Mouse (Mus musculus) heart, embryonic 13.5 days (tissue): ENCODE measurements around the gene Spindoc. TPM values are rescaled to one million over a fixed set of nuclear protein-coding genes. Genes with fewer than 3 reads are reported as not detected.
A peak's percentile ranks its signal among the peaks of the same experiment; 100 is the strongest.

Experiments
- ATAC-seq: fragments of 200-750 bp; cut with Nextera tagmentation; 2 replicates; pipeline ENCODE4 v1.8.0; 2017; ENCODE audit warnings: moderate TSS enrichment; ENCODE audit not compliant: insufficient number of reproducible peaks, low FRiP score, low TSS enrichment; ENCODE audit errors: extremely low read depth
- H3K27ac ChIP-seq: fragments of 300-500 bp; sonication (generic); replicated peaks from 2 replicates; pipeline ENCODE4 v1.5.1; 2015; ENCODE audit warnings: moderate library complexity, mild to moderate bottlenecking, inconsistent platforms
- H3K27me3 ChIP-seq: fragments of 300-500 bp; sonication (generic); replicated peaks from 2 replicates; pipeline ENCODE4 v1.6.1; 2015; ENCODE audit warnings: mild to moderate bottlenecking, inconsistent platforms
- H3K36me3 ChIP-seq: fragments of 300-500 bp; sonication (generic); 2 replicates; pipeline ENCODE4 v1.6.1; 2015; ENCODE audit warnings: mild to moderate bottlenecking, inconsistent platforms
- H3K4me1 ChIP-seq: fragments of 300-500 bp; sonication (generic); 2 replicates; pipeline ENCODE4 v1.6.1; 2015; ENCODE audit warnings: inconsistent platforms
- H3K4me2 ChIP-seq: fragments of 300-500 bp; sonication (generic); 2 replicates; pipeline ENCODE4 v1.6.1; 2015; ENCODE audit warnings: inconsistent platforms, mild to moderate bottlenecking, moderate library complexity
- H3K4me3 ChIP-seq: fragments of 300-500 bp; sonication (generic); 2 replicates; pipeline ENCODE4 v1.5.1; 2015; ENCODE audit warnings: moderate library complexity, mild to moderate bottlenecking, inconsistent platforms
- H3K9ac ChIP-seq: fragments of 300-500 bp; sonication (generic); 2 replicates; pipeline ENCODE4 v1.6.1; 2015; ENCODE audit warnings: inconsistent platforms, mild to moderate bottlenecking, moderate library complexity
- H3K9me3 ChIP-seq: fragments of 300-500 bp; sonication (generic); 2 replicates; pipeline ENCODE4 v1.6.1; 2016; ENCODE audit warnings: inconsistent platforms
- WGBS: fragments of 180-500 bp; shearing (Covaris S2); methylation state at CpG from one replicate; pipeline ENCODE4 v1.1.7; 2015; ENCODE audit warnings: mixed read lengths; 5-methylcytosine and 5-hydroxymethylcytosine counted together
- polyA plus RNA-seq: library from polyadenylated mRNA; unstranded; fragments of >200 nt; fragmentation: Nextera tagmentation; extraction: Ambion mirVana; gene quantifications from 2 replicates; pipeline ENCODE4 v1.2.1, GENCODE M21; 2015

The Spindoc gene
- polyA plus RNA-seq, 1 experiment from 2014 or later: 18.8 TPM

DNA sequence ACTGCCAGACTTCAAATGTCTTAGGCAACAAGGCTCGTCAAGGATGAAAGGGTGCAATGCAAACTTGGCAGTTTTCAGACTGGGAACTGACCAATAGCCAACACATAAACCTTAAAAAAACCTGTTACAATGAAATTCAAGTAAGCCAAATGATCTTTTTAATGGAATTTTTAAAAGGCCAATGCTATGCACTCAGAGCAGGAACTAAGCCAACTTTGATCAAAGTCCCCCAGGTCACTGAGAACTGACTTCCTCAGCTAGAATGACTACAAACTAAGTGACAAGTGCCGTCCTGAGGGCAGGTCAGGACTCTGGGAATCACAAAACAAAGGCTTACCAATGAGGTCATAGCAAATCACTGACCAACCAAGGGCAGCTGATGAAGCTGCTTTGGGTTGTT lies 62.6 kb downstream of the Spindoc start:
- H3K27me3 ChIP-seq: no peaks in the 10 kb centered on the region
- H3K4me2 ChIP-seq: no peak overlapping the region
- ATAC-seq: no peak
- peaks cover 21% of the 10 kb centered on the region for H3K4me1 ChIP-seq
- no peaks in the 10 kb centered on the region for H3K9me3 ChIP-seq
- WGBS: 51% methylated on average over 2 of the region's 2 CpGs
- H3K4me3 ChIP-seq: no peak overlapping the region
- no peak overlapping the region for H3K9ac ChIP-seq
- H3K27ac ChIP-seq: no peak overlapping the region
- no peaks in the 10 kb centered on the region for H3K36me3 ChIP-seq

GRCm38 (mm10) chr19:7317716-7318115 lies 65.1 kb downstream of the Spindoc start:
- Histone ChIP-seq H3K27ac (no peak overlapping the region), H3K4me2 (no peak overlapping the region), H3K4me3 (no peak overlapping the region), H3K27me3 (no peaks in the 10 kb centered on the region), H3K9ac (no peak overlapping the region), H3K9me3 (no peaks in the 10 kb centered on the region), H3K36me3 (no peaks in the 10 kb centered on the region), H3K4me1 (peaks cover 43% of the 10 kb centered on the region)
- ATAC-seq: no peak
- WGBS: 82% methylated on average over 4 of the region's 4 CpGs

DNA sequence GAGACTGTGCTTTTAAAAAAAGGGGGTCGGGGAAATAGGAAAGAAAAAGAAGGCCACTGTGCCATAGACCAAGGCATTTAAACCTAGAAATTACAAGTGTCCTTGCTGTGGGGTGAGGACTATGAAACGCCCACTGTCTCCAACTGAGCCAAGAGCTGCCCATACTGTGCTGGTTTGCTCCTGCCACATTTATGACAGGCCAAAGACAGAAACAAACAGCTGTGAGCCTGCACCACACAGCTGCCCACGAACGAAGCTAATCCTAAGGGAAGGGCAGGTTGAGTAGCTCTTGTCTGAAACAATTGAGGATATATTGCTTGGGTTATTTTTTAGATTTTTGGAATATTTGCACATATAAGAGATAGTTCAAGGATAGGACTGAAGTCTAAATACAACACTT lies 66.0 kb downstream of the Spindoc start:
- no peak overlapping the region for H3K4me3 ChIP-seq
- no peaks in the 10 kb centered on the region for H3K36me3 ChIP-seq
- H3K9me3 ChIP-seq: no peaks in the 10 kb centered on the region
- no peaks in the 10 kb centered on the region for H3K27me3 ChIP-seq
- no peak overlapping the region for H3K27ac ChIP-seq
- H3K9ac ChIP-seq: no peak overlapping the region
- WGBS: 78% methylated on average over 4 of the region's 4 CpGs
- peaks cover 49% of the 10 kb centered on the region for H3K4me1 ChIP-seq
- ATAC-seq: no peak
- H3K4me2 ChIP-seq: no peak overlapping the region

DNA sequence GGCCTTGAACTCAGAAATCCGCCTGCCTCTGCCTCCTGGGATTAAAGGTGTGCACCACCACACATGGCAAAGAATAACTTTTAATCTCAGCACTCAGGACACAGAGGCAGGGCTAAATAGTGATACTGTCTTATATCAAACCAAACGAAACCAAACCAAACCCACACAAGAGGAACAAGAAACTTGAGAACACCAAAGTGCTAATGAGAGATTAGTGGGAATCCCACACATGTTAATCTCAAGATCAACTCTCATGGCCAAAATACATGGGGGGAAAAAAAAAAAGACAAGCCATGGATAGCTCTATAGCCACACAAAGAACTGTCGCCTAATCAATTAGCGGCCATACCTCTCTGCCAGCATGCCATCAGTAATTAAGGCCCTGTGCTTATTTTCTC lies 67.2 kb downstream of the Spindoc start:
- no peak overlapping the region for H3K4me3 ChIP-seq
- no peak overlapping the region for H3K27ac ChIP-seq
- no peak overlapping the region for H3K4me2 ChIP-seq
- peaks cover 59% of the 10 kb centered on the region for H3K4me1 ChIP-seq
- H3K27me3 ChIP-seq: no peaks in the 10 kb centered on the region
- H3K9ac ChIP-seq: no peak overlapping the region
- WGBS: 89% methylated on average over 4 of the region's 4 CpGs
- ATAC-seq: no peak
- H3K36me3 ChIP-seq: no peaks in the 10 kb centered on the region
- no peaks in the 10 kb centered on the region for H3K9me3 ChIP-seq

DNA sequence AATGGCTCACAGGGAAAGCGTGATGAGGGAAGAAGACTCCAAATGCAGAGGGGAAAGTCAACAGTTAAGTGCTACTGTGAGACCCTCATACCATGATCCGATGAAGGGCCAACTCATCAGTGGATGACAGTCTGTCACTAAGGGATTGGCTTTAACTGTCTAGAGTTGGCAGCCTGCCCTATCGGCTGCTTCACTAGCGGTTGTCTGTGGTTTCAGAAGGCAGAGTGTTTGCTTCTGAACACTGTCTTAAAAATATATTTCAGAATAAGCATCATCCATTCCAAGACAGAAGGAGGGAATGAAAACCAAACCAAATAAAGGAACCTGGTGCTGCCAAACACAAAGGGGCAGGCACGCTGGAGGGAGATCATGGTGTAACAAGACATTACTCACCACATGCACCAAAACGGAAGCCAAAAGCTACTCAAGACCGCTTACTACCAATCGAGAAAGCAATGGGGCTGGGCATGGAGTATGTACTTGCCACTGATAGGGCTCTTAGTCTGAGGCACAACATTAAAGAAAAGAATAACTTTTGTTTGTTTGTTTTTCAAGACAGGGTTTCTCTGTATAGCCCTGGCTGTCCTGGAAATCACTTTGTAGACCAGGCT lies 67.7 kb downstream of the Spindoc start:
- no peak overlapping the region for H3K27ac ChIP-seq
- no peaks in the 10 kb centered on the region for H3K27me3 ChIP-seq
- peak overlapping the region; percentile 28; the same call in 1 of the 2 replicates for H3K9ac ChIP-seq
- ATAC-seq: no peak
- H3K4me2 ChIP-seq: no peak overlapping the region
- WGBS: 59% methylated on average over 8 of the region's 8 CpGs
- H3K4me3 ChIP-seq: no peak overlapping the region
- no peaks in the 10 kb centered on the region for H3K36me3 ChIP-seq
- no peaks in the 10 kb centered on the region for H3K9me3 ChIP-seq
- peaks cover 61% of the 10 kb centered on the region for H3K4me1 ChIP-seq

DNA sequence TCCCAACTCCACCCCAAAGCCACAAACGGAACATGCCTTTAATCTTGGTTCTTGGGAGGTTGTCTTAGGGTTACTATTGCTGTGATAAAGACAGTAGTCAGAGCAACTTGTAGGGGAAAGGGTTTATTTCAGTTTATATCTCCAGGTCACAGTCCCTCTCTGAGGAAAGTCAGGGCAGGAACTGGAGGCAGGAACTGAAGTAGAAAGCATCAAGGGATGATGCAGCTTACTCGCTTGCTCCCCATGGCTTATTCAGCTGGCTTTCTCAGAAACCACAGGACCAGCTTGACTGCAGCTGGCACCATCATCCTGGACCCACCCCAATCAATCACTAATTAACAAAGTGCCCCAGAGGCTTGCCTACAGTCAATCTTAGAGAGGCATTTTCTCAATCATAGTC lies 69.1 kb downstream of the Spindoc start:
- Histone ChIP-seq H3K27ac (no peak overlapping the region), H3K27me3 (no peaks in the 10 kb centered on the region), H3K4me3 (no peak overlapping the region), H3K9ac (no peak overlapping the region), H3K36me3 (no peaks in the 10 kb centered on the region), H3K4me2 (no peak overlapping the region), H3K9me3 (no peaks in the 10 kb centered on the region), H3K4me1 (peaks cover 75% of the 10 kb centered on the region)
- ATAC-seq: no peak
- 74% methylated on average over 2 of the region's 2 CpGs for WGBS

- peak overlapping the region; percentile 71 for H3K9ac ChIP-seq
- peak; percentile 31; the same call in 1 of the 2 replicates for ATAC-seq
- peak overlapping the region; percentile 89 for H3K27ac ChIP-seq
- peaks cover 97% of the 10 kb centered on the region for H3K4me1 ChIP-seq
- peak overlapping the region; percentile 55 for H3K4me2 ChIP-seq
- no peaks in the 10 kb centered on the region for H3K36me3 ChIP-seq
- H3K9me3 ChIP-seq: no peaks in the 10 kb centered on the region
- 19% methylated on average over 10 of the region's 10 CpGs for WGBS
- H3K4me3 ChIP-seq: peak overlapping the region; percentile 16; the same call in 1 of the 2 replicates
- no peaks in the 10 kb centered on the region for H3K27me3 ChIP-seq
Observed at GRCm38 (mm10) chr19:7311306-7311705, 71.5 kb downstream of the Spindoc start.

DNA sequence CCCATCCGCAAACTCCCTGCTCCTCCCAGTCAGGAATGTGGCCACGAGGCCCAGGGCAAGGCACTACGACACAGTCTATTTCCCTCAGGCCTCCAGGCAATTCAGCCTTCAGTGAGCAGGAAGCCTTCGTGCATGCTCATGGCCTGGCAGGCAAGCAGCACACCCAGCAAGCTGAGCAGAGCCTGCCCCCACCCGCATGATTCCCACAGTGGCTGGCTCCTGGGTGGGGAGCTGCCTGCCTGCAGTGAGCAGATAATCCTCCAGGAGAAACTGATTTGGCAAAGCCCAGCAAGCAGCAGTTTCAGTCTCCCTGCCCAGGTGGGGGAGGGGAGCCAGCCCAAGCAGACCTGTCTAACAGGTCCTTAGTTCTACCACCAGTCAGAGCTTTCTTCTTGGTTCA lies 72.1 kb downstream of the Spindoc start:
- WGBS: 12% methylated on average over 5 of the region's 5 CpGs
- Histone ChIP-seq H3K36me3 (no peaks in the 10 kb centered on the region), H3K9ac (peak overlapping the region; percentile 71), H3K27me3 (no peaks in the 10 kb centered on the region), H3K4me2 (peak overlapping the region; percentile 55), H3K4me1 (peaks cover 97% of the 10 kb centered on the region), H3K4me3 (no peak overlapping the region), H3K27ac (peak overlapping the region; percentile 89), H3K9me3 (no peaks in the 10 kb centered on the region)
- 0 out of 2 replicates have a peak, but pooled peaks have one; percentile 32 for ATAC-seq

- no peak overlapping the region for H3K4me3 ChIP-seq
- ATAC-seq: no peak
- peak overlapping the region; percentile 89 for H3K27ac ChIP-seq
- no peaks in the 10 kb centered on the region for H3K9me3 ChIP-seq
- H3K27me3 ChIP-seq: no peaks in the 10 kb centered on the region
- peak overlapping the region; percentile 55; the same call in 1 of the 2 replicates for H3K4me2 ChIP-seq
- H3K36me3 ChIP-seq: no peaks in the 10 kb centered on the region
- H3K4me1 ChIP-seq: peaks cover 96% of the 10 kb centered on the region
- WGBS: 40% methylated on average over 2 of the region's 2 CpGs
- H3K9ac ChIP-seq: peak overlapping the region; percentile 71
Observed at GRCm38 (mm10) chr19:7309738-7310330, 73.0 kb downstream of the Spindoc start.

DNA sequence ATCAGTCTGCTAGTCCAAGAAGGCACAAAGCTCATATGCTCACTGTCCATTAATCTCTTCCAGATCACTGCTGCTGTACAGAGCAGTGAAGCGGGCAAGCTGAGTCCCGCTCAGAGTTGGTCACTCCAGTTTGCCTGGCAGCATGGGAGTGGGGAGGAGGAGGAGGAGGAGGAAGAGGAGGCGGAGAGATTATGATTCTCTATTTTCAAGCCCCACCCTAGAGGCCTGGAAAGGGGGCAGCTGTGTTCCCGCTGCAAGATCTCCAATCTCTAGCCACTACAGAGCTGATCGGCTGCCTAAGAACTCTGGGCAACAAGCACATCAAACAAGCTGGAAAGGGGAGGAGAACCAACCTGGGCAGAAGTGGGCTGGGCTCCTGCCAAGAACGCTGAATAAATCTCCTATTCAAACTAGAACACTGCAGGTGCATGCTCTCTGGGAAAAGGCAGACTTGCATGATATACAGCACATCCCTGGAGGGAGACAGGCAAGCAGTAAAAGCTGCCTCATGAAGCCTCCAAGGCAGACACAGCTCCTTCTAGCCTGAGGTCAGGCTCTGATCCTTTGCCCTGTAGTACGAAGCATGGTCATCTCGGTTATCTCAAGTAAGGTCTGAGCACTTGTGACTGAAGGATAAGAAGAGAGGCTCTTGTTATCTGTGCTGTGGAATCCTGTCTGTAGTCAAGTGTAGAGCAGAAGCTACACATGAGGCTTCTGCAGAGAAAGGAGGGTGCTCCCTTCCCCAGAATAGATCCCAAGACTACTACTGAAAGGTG lies 74.6 kb downstream of the Spindoc start:
- Histone ChIP-seq H3K4me1 (peaks cover 84% of the 10 kb centered on the region), H3K4me2 (peak overlapping the region; percentile 30), H3K9me3 (no peaks in the 10 kb centered on the region), H3K4me3 (no peak overlapping the region), H3K36me3 (no peaks in the 10 kb centered on the region), H3K27me3 (no peaks in the 10 kb centered on the region), H3K9ac (peak overlapping the region; percentile 5), H3K27ac (peak overlapping the region; percentile 52)
- no peak for ATAC-seq
- 30% methylated on average over 8 of the region's 8 CpGs for WGBS

DNA sequence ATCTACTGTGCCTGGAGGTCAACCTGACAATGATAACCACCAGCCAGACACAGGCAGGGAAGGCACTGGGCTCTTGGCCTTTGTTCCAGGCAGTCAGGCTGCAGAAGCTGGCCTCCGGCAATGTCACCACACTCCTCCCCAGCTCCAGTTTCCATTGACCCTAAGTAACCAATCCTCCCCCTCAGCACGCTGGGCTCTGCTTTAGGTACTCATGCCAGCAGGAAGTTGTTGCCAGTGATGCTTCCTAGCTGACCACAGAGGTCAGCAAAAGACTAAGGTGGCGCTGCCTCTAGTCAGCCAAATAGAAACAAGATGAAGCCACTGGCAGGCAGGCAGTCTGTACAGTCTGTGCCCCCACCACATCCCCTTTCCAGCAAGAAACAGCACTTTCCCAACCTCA lies 75.8 kb downstream of the Spindoc start:
- 57% methylated on average over 3 of the region's 3 CpGs for WGBS
- Histone ChIP-seq H3K9ac (no peak overlapping the region; the same call in 1 of the 2 replicates), H3K4me3 (no peak overlapping the region), H3K27ac (0 out of 2 replicates have a peak overlapping the region, but pooled peaks have one; percentile 52), H3K27me3 (no peaks in the 10 kb centered on the region), H3K4me2 (no peak overlapping the region), H3K36me3 (no peaks in the 10 kb centered on the region), H3K4me1 (peaks cover 84% of the 10 kb centered on the region), H3K9me3 (no peaks in the 10 kb centered on the region)
- no peak for ATAC-seq
